Mouse (Mus musculus) retina, postnatal 7 days (tissue): Measurements from ENCODE around the gene Cacna1b.

ENCODE experiments used
- DNase-seq: peaks from one replicate; pipeline ENCODE4 v3.0.0-alpha.2; 2012; ENCODE audit warnings: low read depth, low spot score

Cacna1b gene

GRCm38 (mm10) chr2:24553962-24554361, 209.0 kb downstream of the Cacna1b start:
- DNase-seq: no peak
